Mouse (Mus musculus) liver, postnatal 0 days (tissue): ENCODE results near the gene Pef1. TPM values are rescaled to one million over a fixed set of nuclear protein-coding genes. Genes with fewer than 3 reads are reported as not detected.

Experiments
- ATAC-seq: fragments of 200-750 bp; cut with Nextera tagmentation; 2 replicates; pipeline ENCODE4 v1.8.0; 2017; ENCODE audit warnings: mild to moderate bottlenecking, moderate library complexity
- DNase-seq: peaks from one replicate; pipeline ENCODE4 v3.0.0-alpha.2; 2016
- H3K27ac ChIP-seq: fragments of 300-500 bp; sonication (generic); 2 replicates; pipeline ENCODE4 v1.5.1; 2014; ENCODE audit warnings: antibody characterized with exemption, moderate library complexity, mild to moderate bottlenecking, low read depth
- H3K27me3 ChIP-seq: fragments of 300-500 bp; sonication (generic); 2 replicates; pipeline ENCODE4 v1.6.1; 2014; ENCODE audit warnings: low read length, control low read depth, mixed read lengths; ENCODE audit not compliant: insufficient read depth
- H3K36me3 ChIP-seq: fragments of 300-500 bp; sonication (generic); replicated peaks from 2 replicates; pipeline ENCODE4 v1.6.1; 2014; ENCODE audit warnings: mild to moderate bottlenecking, control low read depth, low read length, moderate library complexity, mixed read lengths; ENCODE audit not compliant: insufficient read depth
- H3K4me1 ChIP-seq: fragments of 300-500 bp; sonication (generic); 2 replicates; pipeline ENCODE4 v1.6.1; 2014; ENCODE audit warnings: antibody characterized with exemption, mild to moderate bottlenecking, control low read depth; ENCODE audit not compliant: insufficient read depth
- H3K4me2 ChIP-seq: fragments of 300-500 bp; sonication (generic); 2 replicates; pipeline ENCODE4 v1.6.1; 2014; ENCODE audit warnings: low read depth, mild to moderate bottlenecking, low read length, moderate library complexity, mixed read lengths
- H3K4me3 ChIP-seq: fragments of 300-500 bp; sonication (generic); 2 replicates; pipeline ENCODE4 v1.5.1; 2014; ENCODE audit warnings: low read depth, low read length
- H3K9ac ChIP-seq: fragments of 300-500 bp; sonication (generic); replicated peaks from 2 replicates; pipeline ENCODE4 v1.6.1; 2014; ENCODE audit warnings: mild to moderate bottlenecking, moderate library complexity
- H3K9me3 ChIP-seq: fragments of 300-500 bp; sonication (generic); 2 replicates; pipeline ENCODE4 v1.6.1; 2016; ENCODE audit warnings: mild to moderate bottlenecking, control low read depth, low read length, mixed read lengths
- CTCF ChIP-seq: sonication (generic); IDR thresholded peaks from 2 replicates; pipeline ENCODE4 v1.5.1; 2016; ENCODE audit warnings: antibody characterized with exemption, low read depth
- EP300 ChIP-seq: IDR thresholded peaks from 2 replicates; pipeline ENCODE4 v1.6.1; 2016; ENCODE audit warnings: antibody characterized with exemption, low read depth, mild to moderate bottlenecking
- WGBS: fragments of 180-500 bp; shearing (Covaris S2); extraction: QIAGEN DNeasy Blood & Tissue Kit; methylation state at CpG from one replicate; pipeline ENCODE4 v1.1.7; 2014; ENCODE audit not compliant: insufficient replicate concordance; 5-methylcytosine and 5-hydroxymethylcytosine counted together
- polyA plus RNA-seq: library from polyadenylated mRNA; unstranded; fragments of >200 nt; fragmentation: Nextera tagmentation; extraction: Ambion mirVana; gene quantifications from 2 replicates; pipeline ENCODE4 v1.2.1, GENCODE M21; 2015

Pef1 gene
- polyA plus RNA-seq, 1 experiment from 2014 or later: 26.0 TPM

- ATAC-seq (peak; percentile 58; the same call in 1 of the 2 replicates), DNase-seq (peak; percentile 78)
- Histone ChIP-seq H3K4me1 (peaks cover 8% of the 10 kb centered on the region; the same call in 1 of the 2 replicates), H3K4me3 (peak overlapping the region; percentile 17; the same call in 1 of the 2 replicates), H3K27me3 (peaks cover 50% of the 10 kb centered on the region), H3K36me3 (no peaks in the 10 kb centered on the region), H3K9ac (no peak overlapping the region), H3K4me2 (peak overlapping the region; percentile 19; the same call in 1 of the 2 replicates), H3K9me3 (no peaks in the 10 kb centered on the region), H3K27ac (no peak overlapping the region)
- 2% methylated on average over 45 of the region's 57 CpGs for WGBS
- TF ChIP-seq EP300 (no peak), CTCF (peak; percentile 86)
Observed at GRCm38 (mm10) chr4:130138441-130139213, 36.3 kb downstream of the Pef1 start.

GRCm38 (mm10) chr4:130139214-130139492, 36.8 kb downstream of the Pef1 start, which contains the start of gene Hcrtr1:
Gene Hcrtr1, minus strand, starts transcription at chr4:130139359.
- Histone ChIP-seq H3K36me3 (no peaks in the 10 kb centered on the region), H3K9ac (no peak within 1 kb of the TSS), H3K9me3 (no peaks in the 10 kb centered on the region), H3K27ac (no peak within 1 kb of the TSS), H3K4me3 (peak within 1 kb of the TSS; percentile 17; the same call in 1 of the 2 replicates), H3K4me2 (peak within 1 kb of the TSS; percentile 19; the same call in 1 of the 2 replicates), H3K27me3 (peaks cover 50% of the 10 kb centered on the region), H3K4me1 (peaks cover 8% of the 10 kb centered on the region; the same call in 1 of the 2 replicates)
- TF ChIP-seq CTCF (no peak), EP300 (no peak)
- no peak for DNase-seq
- no peak for ATAC-seq
- 5% methylated on average over 13 of the region's 15 CpGs for WGBS

DNA sequence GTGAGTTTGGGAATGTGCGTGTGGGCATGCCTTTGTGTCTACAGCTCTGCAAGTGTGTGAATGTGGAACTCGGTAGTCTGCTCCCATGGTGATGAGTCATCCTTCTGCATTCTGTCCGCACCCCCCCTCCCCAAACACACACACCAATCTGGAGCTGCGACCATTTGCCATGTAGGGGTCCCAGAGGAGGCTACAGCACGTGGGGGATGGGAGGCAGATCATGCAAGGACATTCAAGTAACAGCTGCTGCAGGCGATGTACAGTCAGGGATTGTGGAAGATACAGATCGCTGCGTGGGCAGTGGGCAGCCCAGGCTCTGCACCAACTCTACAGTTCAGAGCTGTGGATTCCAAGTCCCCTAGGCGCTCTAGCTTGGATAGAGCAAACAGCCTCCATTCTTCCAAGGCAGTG, 38.6 kb downstream of the Pef1 start:
- H3K36me3 ChIP-seq: no peaks in the 10 kb centered on the region
- H3K4me2 ChIP-seq: no peak overlapping the region
- no peak for ATAC-seq
- H3K4me1 ChIP-seq: peaks cover 8% of the 10 kb centered on the region; the same call in 1 of the 2 replicates
- no peak for TF ChIP-seq CTCF
- peaks cover 3% of the 10 kb centered on the region; the same call in 1 of the 2 replicates for H3K9me3 ChIP-seq
- no peak overlapping the region for H3K4me3 ChIP-seq
- WGBS: 54% methylated on average over 9 of the region's 9 CpGs
- no peak overlapping the region for H3K9ac ChIP-seq
- no peak overlapping the region for H3K27ac ChIP-seq
- peaks cover 50% of the 10 kb centered on the region for H3K27me3 ChIP-seq
- DNase-seq: no peak

GRCm38 (mm10) chr4:130141786-130142185, 39.4 kb downstream of the Pef1 start:
- Histone ChIP-seq H3K9me3 (peaks cover 3% of the 10 kb centered on the region; the same call in 1 of the 2 replicates), H3K9ac (no peak overlapping the region), H3K36me3 (no peaks in the 10 kb centered on the region), H3K4me2 (no peak overlapping the region), H3K27me3 (peaks cover 50% of the 10 kb centered on the region), H3K27ac (no peak overlapping the region), H3K4me3 (no peak overlapping the region), H3K4me1 (peaks cover 8% of the 10 kb centered on the region; the same call in 1 of the 2 replicates)
- TF ChIP-seq EP300 (no peak), CTCF (no peak)
- WGBS: 56% methylated on average over 3 of the region's 3 CpGs
- ATAC-seq (no peak), DNase-seq (no peak)

DNA sequence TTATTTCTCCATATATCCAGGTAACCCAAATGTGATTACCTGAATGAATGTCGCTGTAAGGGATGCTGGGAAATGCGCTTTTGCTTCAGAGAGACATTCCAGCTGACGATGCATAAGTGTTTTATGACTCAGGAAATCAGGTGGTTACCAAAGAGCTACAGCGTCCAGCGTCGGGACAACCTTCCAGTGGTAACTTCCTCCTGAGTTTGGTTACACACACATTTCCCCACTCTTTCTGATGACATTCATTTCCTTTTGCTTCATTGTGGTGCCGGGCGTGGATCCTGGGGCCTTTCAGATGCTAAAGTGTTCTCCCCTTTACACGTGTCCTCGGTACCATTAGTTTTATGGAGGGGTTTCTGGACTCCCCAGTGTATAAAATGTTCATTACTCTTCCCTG, 46.0 kb downstream of the Pef1 start:
- Histone ChIP-seq H3K4me3 (no peak overlapping the region), H3K27ac (no peak overlapping the region), H3K4me2 (no peak overlapping the region), H3K9me3 (peaks cover 3% of the 10 kb centered on the region; the same call in 1 of the 2 replicates), H3K4me1 (no peaks in the 10 kb centered on the region; the same call in 1 of the 2 replicates), H3K27me3 (peaks cover 5% of the 10 kb centered on the region), H3K9ac (no peak overlapping the region), H3K36me3 (no peaks in the 10 kb centered on the region)
- no peak for ATAC-seq
- DNase-seq: no peak
- WGBS: 35% methylated on average over 10 of the region's 10 CpGs
- TF ChIP-seq EP300 (no peak), CTCF (no peak)

DNA sequence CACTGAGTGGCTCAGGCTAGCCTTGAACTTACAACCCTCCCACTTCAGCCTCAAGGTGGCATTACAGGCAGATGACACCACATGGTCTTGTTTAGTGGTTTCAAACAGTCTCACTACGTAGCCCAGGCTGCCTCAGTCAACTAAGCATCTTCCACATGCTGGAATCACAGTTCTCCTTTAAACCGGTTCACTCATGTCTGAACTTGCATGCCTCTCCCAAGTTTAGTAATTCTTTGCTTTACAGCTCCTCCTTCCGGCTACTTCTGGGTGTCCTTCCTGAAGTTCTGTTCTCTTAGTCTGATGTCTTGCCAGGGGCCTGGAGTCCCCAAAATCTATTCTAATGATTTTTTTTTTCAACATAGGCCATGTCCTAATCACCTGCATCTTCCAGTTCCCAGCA, 51.9 kb downstream of the Pef1 start:
- 68% methylated on average over 3 of the region's 3 CpGs for WGBS
- TF ChIP-seq CTCF (no peak), EP300 (no peak)

More for the DNA sequence above, 51.9 kb downstream of the Pef1 start:
- no peak overlapping the region for H3K27ac ChIP-seq
- H3K9me3 ChIP-seq: no peaks in the 10 kb centered on the region
- H3K4me3 ChIP-seq: no peak overlapping the region
- H3K36me3 ChIP-seq: no peaks in the 10 kb centered on the region
- H3K27me3 ChIP-seq: peaks cover 5% of the 10 kb centered on the region
- ATAC-seq (no peak), DNase-seq (no peak)
- no peak overlapping the region for H3K4me2 ChIP-seq
- no peak overlapping the region for H3K9ac ChIP-seq
- no peaks in the 10 kb centered on the region for H3K4me1 ChIP-seq
